Mouse (Mus musculus) kidney, embryonic 15.5 days (tissue): ENCODE measurements at regions not wholly inside any gene's neighbourhood (a gene's known extent, or its start where the extent isn't known, plus 50 kb on each side); places are given as distances from the start of the nearest gene placed in this dataset.
"Not testable (repeated sequence)": the region's sequence is repeated elsewhere in the genome, so short reads cannot be mapped to it uniquely, and the experiment has no call there.

Source experiments
- ATAC-seq: fragments of 200-750 bp; cut with Nextera tagmentation; replicated peaks from 2 replicates; pipeline ENCODE4 v1.8.0; 2017; ENCODE audit warnings: moderate TSS enrichment; ENCODE audit not compliant: low FRiP score
- H3K27ac ChIP-seq: fragments of 300-500 bp; sonication (generic); 2 replicates; pipeline ENCODE4 v1.5.1; 2015; ENCODE audit warnings: mild to moderate bottlenecking, inconsistent platforms
- H3K27me3 ChIP-seq: fragments of 300-500 bp; sonication (generic); 2 replicates; pipeline ENCODE4 v1.6.1; 2015; ENCODE audit warnings: inconsistent platforms
- H3K36me3 ChIP-seq: fragments of 300-500 bp; sonication (generic); 2 replicates; pipeline ENCODE4 v1.6.1; 2015; ENCODE audit warnings: inconsistent platforms
- H3K4me1 ChIP-seq: fragments of 300-500 bp; sonication (generic); 2 replicates; pipeline ENCODE4 v1.6.1; 2015; ENCODE audit warnings: inconsistent platforms
- H3K4me2 ChIP-seq: fragments of 300-500 bp; sonication (generic); 2 replicates; pipeline ENCODE4 v1.6.1; 2015; ENCODE audit warnings: moderate library complexity, mild to moderate bottlenecking, inconsistent platforms
- H3K4me3 ChIP-seq: fragments of 300-500 bp; sonication (generic); replicated peaks from 2 replicates; pipeline ENCODE4 v1.5.1; 2015; ENCODE audit warnings: mild to moderate bottlenecking, inconsistent platforms
- H3K9ac ChIP-seq: fragments of 300-500 bp; sonication (generic); 2 replicates; pipeline ENCODE4 v1.6.1; 2015; ENCODE audit warnings: mild to moderate bottlenecking, inconsistent platforms
- H3K9me3 ChIP-seq: fragments of 300-500 bp; sonication (generic); replicated peaks from 2 replicates; pipeline ENCODE4 v1.6.1; 2016; ENCODE audit warnings: inconsistent platforms
- WGBS: fragments of 180-500 bp; shearing (Covaris S2); methylation state at CpG from one replicate; pipeline ENCODE4 v1.1.7; 2015; ENCODE audit warnings: mixed read lengths; 5-methylcytosine and 5-hydroxymethylcytosine counted together

GRCm38 (mm10) chr8:112283316-112283715, 268.5 kb upstream of the Gm6793 start:
- no peaks in the 10 kb centered on the region for H3K36me3 ChIP-seq
- H3K4me1 ChIP-seq = no peaks in the 10 kb centered on the region
- H3K27ac ChIP-seq = no peak overlapping the region
- no peak overlapping the region for H3K4me3 ChIP-seq
- H3K27me3 ChIP-seq = no peaks in the 10 kb centered on the region
- ATAC-seq = no peak
- no peak overlapping the region for H3K4me2 ChIP-seq
- 74% methylated on average over 6 of the region's 6 CpGs for WGBS
- no peak overlapping the region for H3K9ac ChIP-seq
- no peaks in the 10 kb centered on the region for H3K9me3 ChIP-seq

DNA sequence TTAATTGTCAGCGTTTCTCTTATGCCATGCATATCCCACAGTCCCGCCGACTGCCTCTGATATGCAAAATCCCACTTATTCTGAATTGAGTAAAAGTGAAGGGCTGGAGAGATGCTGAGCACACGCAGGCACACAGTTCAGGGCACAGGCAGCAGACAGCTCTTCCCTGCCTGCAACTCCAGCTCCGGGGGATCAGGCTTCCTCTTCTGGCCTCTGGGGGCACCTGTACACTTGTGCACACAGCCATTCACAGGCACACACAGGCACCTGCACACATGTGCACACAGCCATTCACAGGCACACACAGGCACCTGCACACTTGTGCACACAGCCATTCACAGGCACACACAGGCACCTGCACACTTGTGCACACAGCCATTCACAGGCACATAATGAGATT, 254.8 kb upstream of the Gm6793 start:
- no peak overlapping the region for H3K9ac ChIP-seq
- no peaks in the 10 kb centered on the region for H3K36me3 ChIP-seq
- 62% methylated on average over 5 of the region's 5 CpGs for WGBS
- no peak overlapping the region for H3K4me3 ChIP-seq
- H3K4me2 ChIP-seq = no peak overlapping the region
- no peaks in the 10 kb centered on the region for H3K9me3 ChIP-seq
- H3K27me3 ChIP-seq = no peaks in the 10 kb centered on the region
- H3K27ac ChIP-seq = no peak overlapping the region
- no peaks in the 10 kb centered on the region for H3K4me1 ChIP-seq
- ATAC-seq = no peak

- Histone ChIP-seq H3K9me3 (no peaks in the 10 kb centered on the region), H3K27ac (no peak overlapping the region), H3K27me3 (no peaks in the 10 kb centered on the region), H3K9ac (no peak overlapping the region), H3K4me3 (no peak overlapping the region), H3K4me1 (no peaks in the 10 kb centered on the region), H3K4me2 (no peak overlapping the region), H3K36me3 (no peaks in the 10 kb centered on the region)
- no peak for ATAC-seq
- WGBS = 57% methylated on average over 8 of the region's 8 CpGs
Observed at GRCm38 (mm10) chr8:112269214-112269566, 254.4 kb upstream of the Gm6793 start.

- H3K4me3 ChIP-seq = no peak overlapping the region
- H3K9me3 ChIP-seq = no peaks in the 10 kb centered on the region
- no peaks in the 10 kb centered on the region for H3K4me1 ChIP-seq
- H3K36me3 ChIP-seq = no peaks in the 10 kb centered on the region
- 73% methylated on average over 9 of the region's 9 CpGs for WGBS
- no peak for ATAC-seq
- H3K4me2 ChIP-seq = no peak overlapping the region
- no peak overlapping the region for H3K27ac ChIP-seq
- H3K27me3 ChIP-seq = no peaks in the 10 kb centered on the region
- no peak overlapping the region for H3K9ac ChIP-seq
Observed at GRCm38 (mm10) chr8:112268544-112269213, 253.8 kb upstream of the Gm6793 start.

DNA sequence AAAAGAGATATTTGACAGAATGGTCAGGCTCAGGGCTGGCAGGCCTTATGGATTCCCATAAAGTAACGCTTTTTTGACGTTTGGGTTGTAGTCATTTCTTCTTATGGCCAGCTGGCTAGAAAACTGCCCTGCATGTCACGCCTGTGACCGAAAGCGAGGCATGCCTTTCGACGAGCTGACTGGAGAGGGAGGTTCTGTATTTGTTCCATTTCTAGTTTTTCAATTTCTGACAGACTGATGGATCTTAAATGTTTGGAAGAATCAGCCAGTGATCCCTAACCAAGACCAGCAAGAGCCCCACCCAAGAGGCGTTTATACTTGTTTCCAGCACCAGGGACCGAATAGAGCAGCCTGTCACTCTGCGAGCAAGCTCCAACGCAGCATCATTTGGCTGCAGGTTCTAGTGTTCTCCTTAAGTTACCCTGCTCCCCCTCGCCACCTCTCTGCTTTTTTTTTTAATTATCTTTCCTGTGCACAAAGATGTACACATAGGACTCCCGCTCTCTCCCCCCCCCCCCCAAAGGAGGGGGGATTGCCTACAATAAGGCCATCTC, 243.2 kb upstream of the Gm6793 start:
- H3K4me2 ChIP-seq = peak overlapping the region; percentile 24
- no peak overlapping the region for H3K9ac ChIP-seq
- no peaks in the 10 kb centered on the region for H3K9me3 ChIP-seq
- no peaks in the 10 kb centered on the region for H3K27me3 ChIP-seq
- no peaks in the 10 kb centered on the region for H3K36me3 ChIP-seq
- ATAC-seq = no peak
- H3K4me3 ChIP-seq = no peak overlapping the region
- no peak overlapping the region for H3K27ac ChIP-seq
- H3K4me1 ChIP-seq = no peaks in the 10 kb centered on the region
- 52% methylated on average over 12 of the region's 13 CpGs for WGBS

DNA sequence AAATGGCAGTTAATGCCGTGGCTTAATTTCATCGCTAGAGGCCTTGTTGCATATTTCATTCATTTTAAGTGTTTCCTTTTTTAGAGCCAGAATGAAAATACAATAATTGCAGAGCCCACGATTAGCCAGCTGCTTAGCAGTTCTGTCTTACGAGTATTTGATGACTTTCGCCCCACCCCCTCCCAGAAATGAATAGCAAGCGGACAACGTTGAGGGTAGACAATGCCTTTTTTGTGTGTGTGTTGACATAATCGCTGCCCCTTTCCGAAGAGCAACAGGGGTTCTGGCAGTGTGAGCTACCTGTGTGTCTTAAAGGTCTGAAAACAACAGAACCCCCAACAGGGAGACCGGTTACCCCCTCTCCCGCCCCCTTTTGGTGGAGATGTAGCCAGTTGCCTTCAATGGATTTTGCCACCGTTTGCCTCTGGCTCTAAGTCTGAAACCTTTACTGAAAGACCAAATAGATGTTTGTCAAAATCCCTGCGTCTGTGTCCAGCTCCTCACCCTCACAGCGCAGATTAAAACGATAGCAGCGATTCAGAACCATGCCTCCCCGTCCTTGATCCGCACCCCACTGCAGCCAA, 242.6 kb upstream of the Gm6793 start:
- H3K9ac ChIP-seq = no peak overlapping the region
- H3K4me3 ChIP-seq = no peak overlapping the region
- no peak overlapping the region for H3K27ac ChIP-seq
- 26% methylated on average over 18 of the region's 18 CpGs for WGBS
- no peaks in the 10 kb centered on the region for H3K36me3 ChIP-seq
- no peak for ATAC-seq
- no peaks in the 10 kb centered on the region for H3K27me3 ChIP-seq
- no peaks in the 10 kb centered on the region for H3K4me1 ChIP-seq
- peak overlapping the region; percentile 24 for H3K4me2 ChIP-seq
- no peaks in the 10 kb centered on the region for H3K9me3 ChIP-seq

- H3K27ac ChIP-seq, H3K27me3 ChIP-seq, H3K4me1 ChIP-seq, H3K36me3 ChIP-seq, H3K4me3 ChIP-seq, ATAC-seq, H3K9me3 ChIP-seq, H3K4me2 ChIP-seq, H3K9ac ChIP-seq: not testable (repeated sequence)
- 90% methylated on average over 2 of the region's 2 CpGs for WGBS
Observed at GRCm38 (mm10) chr8:112246629-112247028, 231.8 kb upstream of the Gm6793 start.

GRCm38 (mm10) chr8:112238681-112239080, 223.8 kb upstream of the Gm6793 start:
- Histone ChIP-seq H3K9me3 (no peaks in the 10 kb centered on the region; the same call in 1 of the 2 replicates), H3K9ac (no peak overlapping the region), H3K36me3 (no peaks in the 10 kb centered on the region), H3K4me3 (no peak overlapping the region), H3K27me3 (no peaks in the 10 kb centered on the region), H3K27ac (no peak overlapping the region), H3K4me1 (no peaks in the 10 kb centered on the region), H3K4me2 (no peak overlapping the region)
- 82% methylated on average over 9 of the region's 9 CpGs for WGBS
- no peak for ATAC-seq

- not testable (repeated sequence) for H3K36me3 ChIP-seq, H3K27ac ChIP-seq, H3K4me1 ChIP-seq, H3K4me2 ChIP-seq, H3K4me3 ChIP-seq, H3K9me3 ChIP-seq, H3K9ac ChIP-seq, H3K27me3 ChIP-seq, ATAC-seq
- 92% methylated on average over 19 of the region's 19 CpGs for WGBS
Observed at GRCm38 (mm10) chr8:112236751-112237150, 221.9 kb upstream of the Gm6793 start.

GRCm38 (mm10) chr8:112219656-112220055, 204.8 kb upstream of the Gm6793 start:
- no peak overlapping the region for H3K4me2 ChIP-seq
- 74% methylated on average over 6 of the region's 6 CpGs for WGBS
- ATAC-seq = no peak
- no peak overlapping the region for H3K4me3 ChIP-seq
- no peak overlapping the region for H3K9ac ChIP-seq
- H3K27me3 ChIP-seq = no peaks in the 10 kb centered on the region
- no peaks in the 10 kb centered on the region for H3K4me1 ChIP-seq
- H3K27ac ChIP-seq = no peak overlapping the region
- no peaks in the 10 kb centered on the region for H3K36me3 ChIP-seq
- no peaks in the 10 kb centered on the region for H3K9me3 ChIP-seq

GRCm38 (mm10) chr8:112212170-112212569, 197.3 kb upstream of the Gm6793 start:
- no peak overlapping the region for H3K4me2 ChIP-seq
- H3K4me3 ChIP-seq = no peak overlapping the region
- ATAC-seq = no peak
- no peaks in the 10 kb centered on the region for H3K27me3 ChIP-seq
- H3K9ac ChIP-seq = no peak overlapping the region
- WGBS = 90% methylated on average over 5 of the region's 5 CpGs
- H3K36me3 ChIP-seq = no peaks in the 10 kb centered on the region
- H3K27ac ChIP-seq = no peak overlapping the region
- no peaks in the 10 kb centered on the region for H3K4me1 ChIP-seq
- no peaks in the 10 kb centered on the region for H3K9me3 ChIP-seq

DNA sequence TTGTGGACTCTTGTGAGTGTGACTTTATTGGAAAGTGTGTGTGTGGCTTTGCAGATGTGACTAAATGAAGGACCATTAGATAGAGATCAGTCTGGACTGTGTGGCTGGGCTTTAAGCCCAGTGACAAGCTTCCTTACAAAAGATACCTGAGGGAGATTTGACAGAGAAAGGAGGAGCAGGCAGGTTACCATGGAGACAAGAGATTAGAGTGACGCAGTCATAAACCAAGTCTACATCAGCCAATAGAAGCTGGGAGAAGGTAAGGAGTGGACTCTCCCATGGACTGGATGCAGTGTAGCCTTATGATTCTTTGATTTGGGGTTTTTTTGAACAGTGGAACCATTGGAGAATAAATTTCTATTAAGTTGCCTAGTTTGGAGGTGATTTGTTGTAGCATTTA, 181.6 kb upstream of the Gm6793 start:
- no peaks in the 10 kb centered on the region for H3K9me3 ChIP-seq
- H3K36me3 ChIP-seq = no peaks in the 10 kb centered on the region
- ATAC-seq = no peak
- no peak overlapping the region for H3K4me3 ChIP-seq
- no peaks in the 10 kb centered on the region for H3K4me1 ChIP-seq
- no peak overlapping the region for H3K4me2 ChIP-seq
- 67% methylated on average over 1 of the region's 1 CpGs for WGBS
- H3K9ac ChIP-seq = no peak overlapping the region
- H3K27me3 ChIP-seq = no peaks in the 10 kb centered on the region
- H3K27ac ChIP-seq = no peak overlapping the region

DNA sequence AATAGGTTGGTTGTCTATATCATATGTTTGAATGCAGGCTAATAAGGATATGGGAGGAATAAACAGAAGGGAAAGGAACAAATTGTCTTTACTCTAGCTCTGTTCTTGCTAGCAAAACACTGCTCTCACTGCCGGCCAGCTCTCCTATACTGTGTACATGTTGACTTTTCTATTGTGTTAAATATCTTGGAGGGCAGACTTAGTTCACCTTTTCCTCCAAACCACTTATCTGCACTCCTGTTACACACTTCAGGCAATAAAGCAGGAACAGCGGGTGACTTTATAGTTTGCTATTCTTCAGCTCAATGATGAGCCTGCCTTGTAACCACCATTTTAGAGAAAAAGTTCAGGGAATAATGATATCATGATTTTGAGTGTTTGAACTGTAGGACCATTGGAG, 181.0 kb upstream of the Gm6793 start:
- Histone ChIP-seq H3K4me3 (no peak overlapping the region), H3K27ac (no peak overlapping the region), H3K9me3 (no peaks in the 10 kb centered on the region), H3K27me3 (no peaks in the 10 kb centered on the region), H3K36me3 (no peaks in the 10 kb centered on the region), H3K4me2 (no peak overlapping the region), H3K9ac (no peak overlapping the region), H3K4me1 (no peaks in the 10 kb centered on the region)
- WGBS = 68% methylated on average over 2 of the region's 2 CpGs
- no peak for ATAC-seq
